Mouse (Mus musculus): Measurements from ENCODE around the gene Eif4a3.

GRCm38 (mm10) chr11:119339637-119340036 lies 39.7 kb upstream of the Eif4a3 start:
- TF ChIP-seq GATA1 (IDR thresholded peaks at IDR 0.05; ENCODE audit: low read length), result no peak
- no peak for TF ChIP-seq TAL1 (IDR thresholded peaks at IDR 0.05; ENCODE audit: low read length)
